Mouse (Mus musculus): ENCODE data around the gene Ncoa1.
"Not testable (repeated sequence)": the region's sequence is repeated elsewhere in the genome, so short reads cannot be mapped to it uniquely, and the experiment has no call there.

The Ncoa1 gene

DNA sequence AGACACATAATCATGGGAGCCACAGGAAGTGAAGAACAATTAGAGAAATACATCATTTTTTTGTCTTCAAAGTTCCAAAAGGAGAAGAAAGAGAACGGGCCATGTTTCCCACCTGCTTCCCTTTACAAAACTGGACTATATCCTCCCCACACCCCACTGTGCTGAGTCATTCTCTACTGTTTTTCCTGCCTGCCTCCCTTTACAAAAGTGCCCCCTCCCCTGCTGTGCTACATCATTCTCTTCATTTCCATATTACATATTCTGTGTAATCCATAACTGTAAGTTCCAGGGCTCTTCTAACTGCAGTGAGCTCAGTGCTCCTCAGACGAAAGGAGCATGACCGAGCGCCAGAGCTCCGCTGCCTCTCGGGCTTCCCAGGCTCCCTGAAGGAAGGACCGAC, 80.8 kb downstream of the Ncoa1 start:
- DNase-seq (ENCODE audit: low spot score in 2 of 2) = no peak

DNA sequence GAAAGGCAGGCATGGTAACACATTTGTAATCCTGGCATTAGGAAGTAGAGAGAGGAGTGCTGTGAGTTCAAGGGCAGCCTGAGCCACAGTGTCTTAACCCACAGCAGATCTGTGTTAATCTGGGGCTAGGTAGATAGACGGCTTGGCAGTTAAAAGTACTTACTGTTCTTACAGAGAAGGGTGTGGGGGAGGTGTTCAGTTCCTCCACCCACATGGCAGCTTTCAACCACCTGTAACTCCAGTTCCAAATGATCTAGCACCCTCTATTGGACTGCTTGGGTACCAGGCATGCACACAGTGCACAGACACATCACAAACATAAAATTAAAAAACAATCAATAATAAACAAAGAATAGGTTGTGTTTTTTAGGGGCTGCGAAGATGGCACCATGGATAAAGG, 84.4 kb downstream of the Ncoa1 start:
- no peak for DNase-seq (ENCODE audit: low spot score in 2 of 2)

DNA sequence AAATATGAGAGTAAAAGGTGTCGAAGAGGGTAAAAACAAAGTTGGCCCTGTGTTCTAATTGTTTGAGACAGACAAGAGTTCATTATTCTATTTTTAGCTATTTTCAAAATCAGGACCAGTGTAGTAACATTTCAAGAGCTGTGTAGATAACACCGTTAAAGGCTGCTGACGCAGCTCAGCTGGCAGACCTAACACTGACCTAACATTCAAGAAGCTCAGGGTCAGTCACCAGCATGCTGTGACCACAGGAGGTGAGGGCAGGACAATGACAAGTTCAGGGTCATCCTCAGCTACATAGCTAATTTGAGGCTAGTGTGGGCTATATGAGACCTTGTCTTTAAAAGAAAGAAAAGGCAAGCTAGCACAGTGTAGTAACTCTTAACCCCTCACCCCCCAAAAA, 84.9 kb downstream of the Ncoa1 start:
- DNase-seq (ENCODE audit: low spot score in 2 of 2) = no peak

DNA sequence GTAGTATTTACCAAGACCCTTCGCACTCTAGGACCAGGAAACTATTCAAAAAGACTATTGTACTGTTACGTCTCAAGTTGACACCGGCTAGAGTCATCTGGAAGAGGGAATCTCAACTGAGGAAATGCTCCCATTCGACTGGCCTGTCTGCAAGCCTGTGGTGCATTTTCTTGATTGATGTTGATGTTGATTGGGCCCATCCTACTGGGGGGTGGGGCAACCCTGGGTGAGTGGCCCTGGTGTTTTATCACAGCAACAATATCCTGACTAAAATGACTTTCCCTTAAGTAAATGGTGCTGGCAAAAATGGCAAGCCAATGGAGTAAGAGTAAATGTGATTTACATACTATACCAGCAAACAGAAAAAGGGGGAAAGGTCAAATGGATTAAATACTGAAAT, 85.7 kb downstream of the Ncoa1 start:
- DNase-seq (ENCODE audit: low spot score in 2 of 2) = no peak

DNA sequence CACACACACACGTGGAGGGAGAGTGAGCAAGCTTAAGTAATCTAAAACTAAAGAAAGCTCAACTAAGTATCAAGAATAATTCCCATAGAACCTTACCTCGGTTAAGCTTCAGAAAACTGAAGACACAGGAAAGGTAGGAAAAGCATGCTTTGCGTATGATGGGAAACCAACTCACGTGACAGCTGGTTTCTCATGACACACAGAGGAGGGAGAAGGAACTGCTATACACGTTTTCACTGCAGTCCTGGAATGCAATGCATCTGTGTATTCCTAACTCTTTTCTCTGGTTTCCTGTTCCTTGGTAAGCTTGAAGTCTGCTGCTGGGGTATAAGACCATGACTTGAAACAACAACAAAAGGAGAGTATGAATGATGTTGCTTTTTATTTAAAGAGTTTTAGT, 86.3 kb downstream of the Ncoa1 start:
- no peak for DNase-seq (ENCODE audit: low spot score in 2 of 2)

DNA sequence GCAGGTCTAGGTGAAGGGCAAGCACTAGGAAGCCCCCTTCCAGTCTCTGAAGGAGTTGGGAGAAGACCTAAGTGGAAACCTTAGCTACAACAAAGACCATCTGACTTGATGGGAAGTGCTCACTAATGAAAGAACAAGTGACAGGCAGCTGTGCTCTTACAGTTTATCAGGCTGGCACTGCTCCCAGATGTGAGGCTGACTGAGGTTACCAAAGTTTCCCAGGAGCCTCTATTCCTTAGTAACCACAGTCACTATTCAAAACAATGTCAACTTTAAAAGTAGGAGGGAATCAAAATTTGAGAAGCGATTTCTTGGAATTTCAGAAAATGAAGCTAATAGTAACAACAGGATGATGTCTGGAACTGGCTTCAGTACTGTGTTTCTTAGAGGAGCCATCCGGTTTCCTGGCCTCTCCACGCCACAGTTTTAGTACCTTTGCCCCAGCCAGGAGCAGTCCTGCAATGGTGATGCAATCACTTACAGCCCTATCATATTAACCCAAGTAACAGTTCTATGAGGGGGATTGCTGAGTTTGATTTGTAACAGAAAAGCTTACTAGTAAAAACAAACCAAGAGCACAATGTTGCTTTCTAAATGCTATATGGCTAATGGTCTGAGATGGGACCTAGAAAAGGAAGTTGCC, 90.8 kb downstream of the Ncoa1 start:
- no peak for DNase-seq (ENCODE audit: low spot score in 2 of 2)

DNA sequence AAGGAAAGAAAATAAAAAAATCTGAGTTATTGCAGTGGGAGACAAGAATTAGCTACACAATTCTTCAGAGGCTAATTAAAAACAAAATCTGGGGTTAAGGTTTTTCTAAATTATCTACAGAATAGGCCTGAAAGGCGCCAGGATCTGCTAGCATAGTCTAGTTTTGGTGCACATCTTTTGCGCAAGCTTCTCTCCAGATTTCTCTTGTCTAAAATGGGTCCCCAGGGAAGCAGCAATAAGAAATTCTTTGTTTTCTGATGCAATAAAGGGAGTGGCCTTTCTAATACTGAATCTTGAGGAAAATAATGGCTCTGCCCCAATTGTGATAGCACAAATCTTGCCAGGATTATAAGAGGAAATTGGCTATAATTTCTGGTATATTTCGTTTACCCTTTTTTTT, 93.9 kb downstream of the Ncoa1 start:
- no peak for DNase-seq (ENCODE audit: low spot score in 2 of 2)

DNA sequence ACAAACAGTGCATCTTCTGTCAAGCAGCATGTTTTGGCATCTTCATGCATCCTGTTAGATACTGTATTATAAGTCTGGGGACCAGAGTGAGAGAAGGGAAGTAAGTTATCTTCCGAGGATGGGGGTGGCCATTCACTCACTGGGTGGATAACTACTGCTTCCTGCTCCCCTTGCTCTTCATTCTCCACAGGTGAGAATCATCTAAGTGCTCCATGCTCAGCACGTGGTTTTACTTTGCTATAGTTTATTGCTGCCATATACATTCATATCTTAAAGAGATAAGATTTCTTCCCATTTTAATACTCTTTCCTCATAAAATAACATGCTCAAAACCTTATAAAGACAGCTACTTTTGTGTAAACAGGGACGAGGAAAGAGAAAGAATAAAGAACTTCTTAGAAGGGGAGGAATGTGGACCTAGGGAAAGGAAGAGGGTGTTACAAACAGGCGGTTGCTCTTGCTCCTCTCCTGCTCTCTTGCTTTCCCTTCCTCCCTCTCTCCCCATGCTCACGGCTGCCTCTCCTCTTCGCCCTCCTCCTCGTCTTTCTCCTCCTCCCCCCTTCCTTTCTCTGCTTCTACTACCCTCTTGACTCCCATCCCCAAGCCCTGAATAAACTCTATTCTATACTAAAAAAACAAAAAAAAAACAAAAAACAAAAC, 97.6 kb downstream of the Ncoa1 start:
- DNase-seq (ENCODE audit: low spot score in 2 of 2) = no peak

DNA sequence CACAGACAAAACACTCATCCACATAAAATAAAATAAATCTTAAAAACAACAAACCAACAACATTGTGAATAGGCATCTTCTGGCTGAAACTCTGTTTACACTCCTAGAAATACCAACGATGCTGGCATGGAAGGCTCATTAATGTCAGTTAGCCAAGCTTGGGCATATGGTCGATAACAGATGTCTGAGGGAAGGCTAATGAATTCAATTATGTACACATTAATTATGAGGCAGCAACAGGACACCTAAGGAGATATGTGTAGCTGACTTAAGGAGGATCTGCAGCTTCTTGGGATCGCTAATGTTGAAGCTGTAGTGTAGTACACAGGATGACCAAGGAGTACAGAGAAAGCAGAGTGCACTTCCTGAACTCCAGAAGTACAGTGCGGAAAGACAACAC, 100.5 kb downstream of the Ncoa1 start:
- no peak for DNase-seq (ENCODE audit: low spot score in 2 of 2)

DNA sequence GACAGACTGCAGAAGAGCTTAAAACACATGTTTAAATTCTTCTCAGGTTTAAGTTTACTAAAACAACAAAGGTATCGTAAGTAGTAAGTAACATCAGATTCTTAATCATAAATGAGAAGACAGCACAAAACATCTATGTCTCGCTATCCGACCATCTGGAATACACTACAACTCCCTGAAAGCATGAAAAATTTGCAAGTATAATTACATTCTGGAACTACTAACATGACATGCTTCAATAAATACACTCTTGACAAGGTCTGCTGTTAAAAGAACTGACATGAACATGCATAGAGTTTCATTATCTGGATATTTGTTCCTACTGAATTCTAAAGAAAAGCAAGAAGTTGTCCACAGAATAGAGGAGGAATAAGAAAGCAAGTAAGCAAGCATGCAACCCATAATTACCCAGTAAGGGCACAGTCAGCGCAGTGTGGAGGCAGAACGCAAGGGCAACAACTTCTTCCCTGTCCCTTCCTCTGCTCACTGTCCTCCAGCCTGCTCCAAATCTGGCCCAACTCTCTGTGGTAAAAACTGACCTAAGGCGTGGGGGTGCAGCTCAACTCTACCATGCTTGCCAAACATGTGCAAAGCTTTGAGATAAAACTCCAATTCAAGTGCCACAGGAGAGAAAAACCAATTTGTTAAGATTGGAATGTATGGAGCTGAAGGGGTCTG, 102.0 kb downstream of the Ncoa1 start:
- DNase-seq (ENCODE audit: low spot score in 2 of 2) = no peak

DNA sequence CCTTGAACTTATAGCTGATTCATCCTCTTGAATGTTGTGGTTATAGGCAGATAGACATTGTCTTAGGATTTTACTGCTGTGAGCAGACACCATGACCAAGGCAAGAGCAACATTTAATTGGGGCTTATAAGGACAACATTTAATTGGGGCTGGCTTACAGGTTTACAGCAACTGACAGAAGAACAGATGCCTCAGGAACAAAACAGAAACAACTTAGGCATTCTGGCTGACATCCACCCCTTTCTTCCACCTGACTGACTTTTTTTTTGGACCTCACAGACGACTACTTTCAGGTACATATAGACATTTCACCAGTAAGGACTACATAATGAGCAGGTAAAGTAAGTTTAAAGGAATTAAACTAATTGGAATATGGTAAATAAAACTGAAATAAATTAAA, 105.6 kb downstream of the Ncoa1 start:
- DNase-seq (ENCODE audit: low spot score in 2 of 2) = no peak

DNA sequence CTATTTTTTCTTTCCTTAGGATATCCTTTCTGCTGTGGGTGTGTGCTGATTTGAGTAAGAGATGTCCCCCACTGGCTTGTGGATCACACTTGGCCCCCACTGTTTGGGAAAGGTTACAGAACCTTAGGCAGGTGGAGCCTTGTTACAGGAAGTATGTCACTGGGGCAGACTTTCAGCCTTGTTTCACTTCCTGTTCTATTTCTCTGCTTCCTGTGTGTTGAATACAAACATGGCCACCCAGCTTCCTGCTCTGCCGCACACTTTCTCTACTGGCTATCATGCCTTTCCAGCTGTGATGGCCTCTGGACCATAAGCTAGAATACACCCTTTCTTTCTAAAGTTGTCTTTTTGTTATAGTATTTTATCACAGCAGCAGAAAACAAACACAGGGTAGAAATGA, 111.0 kb downstream of the Ncoa1 start:
- no peak for DNase-seq (ENCODE audit: low spot score in 2 of 2)

DNA sequence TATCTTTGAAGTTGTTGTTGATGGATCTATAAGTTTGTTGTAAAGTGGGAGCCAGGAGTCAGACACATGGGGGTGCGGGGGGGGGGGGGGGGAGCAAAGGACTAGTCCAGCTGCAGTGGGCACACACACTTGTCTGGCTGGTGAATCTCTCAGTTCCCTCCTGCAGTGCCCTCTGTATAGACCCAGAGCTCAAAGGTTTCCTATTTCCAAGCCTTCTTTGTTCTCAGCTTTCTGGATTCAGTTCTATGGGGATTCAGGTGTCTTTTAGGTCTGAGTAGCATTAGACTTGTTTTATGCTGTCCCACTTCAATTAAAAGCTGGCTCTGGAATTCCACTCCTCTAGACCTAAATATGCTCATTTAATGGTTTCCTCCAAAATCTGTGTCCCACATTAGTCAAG, 117.5 kb downstream of the Ncoa1 start:
- DNase-seq (ENCODE audit: low spot score in 2 of 2) = no peak

DNA sequence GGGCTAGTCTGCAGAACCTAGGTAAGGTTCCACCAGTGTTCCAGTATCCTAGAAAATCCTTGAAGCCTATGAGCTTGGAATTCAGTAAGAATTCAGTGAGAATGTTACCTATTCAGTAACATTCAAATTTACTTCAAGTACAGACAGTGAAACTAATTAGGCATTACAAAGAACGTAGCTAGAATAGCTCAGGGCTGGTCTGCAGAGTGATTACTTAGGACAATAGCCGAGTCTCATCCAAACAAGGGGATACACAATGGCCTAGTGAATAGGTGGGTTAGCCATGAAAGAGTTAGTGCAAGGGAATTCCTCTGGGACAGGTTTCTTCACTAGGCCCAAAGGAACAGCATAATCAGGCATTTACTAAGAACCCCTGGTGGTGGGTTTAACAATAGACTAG, 118.3 kb downstream of the Ncoa1 start:
- not testable (repeated sequence) for DNase-seq (ENCODE audit: low spot score in 2 of 2)

DNA sequence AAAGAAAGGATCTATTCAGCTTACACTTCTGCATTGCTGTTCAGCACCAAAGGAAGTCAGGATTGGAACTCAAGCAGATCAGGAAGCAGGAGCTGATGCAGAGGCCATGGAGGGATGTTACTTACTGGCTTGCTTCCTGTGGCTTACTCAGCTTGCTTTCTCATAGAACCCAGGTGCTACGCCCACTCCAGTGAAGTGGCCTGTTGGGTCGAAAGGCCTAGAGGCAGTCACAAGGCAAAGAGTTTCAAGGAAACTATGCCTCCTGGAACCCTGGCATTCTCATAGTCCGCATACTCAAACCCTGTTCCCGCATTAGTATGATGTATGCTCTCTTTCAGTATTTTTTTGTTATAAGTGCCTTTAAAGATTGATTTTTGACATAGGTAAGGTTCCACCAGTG, 118.9 kb downstream of the Ncoa1 start:
- DNase-seq (ENCODE audit: low spot score in 2 of 2) = no peak

DNA sequence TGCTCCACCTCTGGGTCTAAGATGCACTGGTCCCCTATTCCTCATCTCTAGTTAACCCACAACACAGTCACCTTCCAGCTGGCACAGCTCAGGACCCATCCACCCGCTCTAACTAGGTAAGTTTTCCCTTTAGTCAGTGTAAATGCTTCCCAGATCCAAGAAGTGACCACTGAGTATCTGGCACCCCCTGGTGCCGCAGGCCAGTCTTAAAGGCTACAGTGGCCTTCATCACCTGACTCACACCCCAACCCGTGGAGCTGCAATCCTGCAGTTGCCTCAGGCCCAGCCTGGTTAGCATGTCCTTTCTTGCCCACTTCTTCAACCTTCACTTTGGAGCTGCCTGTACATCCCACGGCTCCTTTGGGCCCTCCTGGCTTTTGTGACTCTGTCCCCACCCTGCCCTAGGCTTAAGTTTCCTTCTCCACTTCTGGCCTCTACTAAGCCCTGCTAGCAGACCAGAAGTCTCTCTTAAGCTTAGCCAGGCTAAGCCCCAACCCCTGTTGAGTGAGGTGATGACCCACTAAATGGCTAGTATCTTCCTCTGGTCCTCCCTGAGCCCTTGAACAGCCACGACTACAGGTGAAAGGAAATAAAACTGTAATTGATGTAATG, 120.0 kb downstream of the Ncoa1 start:
- DNase-seq (ENCODE audit: low spot score in 2 of 2) = no peak

DNA sequence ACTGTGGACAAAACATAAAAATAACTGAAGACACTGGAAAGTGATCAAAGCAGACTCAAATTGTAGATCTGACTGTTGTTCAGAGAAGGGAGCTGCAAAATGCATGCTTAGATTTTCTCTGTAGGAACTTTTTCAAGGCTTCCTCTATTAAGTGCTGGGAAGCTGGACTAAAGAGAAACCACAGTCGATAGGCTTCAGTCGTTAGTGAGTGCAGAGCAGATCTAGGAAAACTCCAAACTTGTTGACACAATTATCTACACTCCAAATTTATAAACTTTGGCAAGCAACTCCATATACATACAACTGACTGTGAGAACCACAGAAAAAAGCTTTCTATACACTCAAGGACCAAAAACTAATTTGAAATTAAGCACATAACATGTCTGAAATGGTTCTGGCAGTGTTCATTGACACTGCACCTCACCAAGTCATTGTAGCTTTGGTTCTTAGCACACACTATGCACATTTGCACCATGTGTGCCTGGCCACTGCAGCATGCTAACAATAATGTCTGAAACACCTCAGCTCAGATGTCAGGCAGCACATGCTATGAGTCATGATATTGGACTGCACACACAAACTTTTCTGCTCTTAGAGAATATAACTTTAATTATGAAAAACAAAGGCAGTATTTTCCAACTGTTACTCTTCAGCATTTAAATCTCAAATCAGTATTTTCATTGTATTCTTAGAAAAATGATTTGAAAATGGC, 121.8 kb downstream of the Ncoa1 start:
- no peak for DNase-seq (ENCODE audit: low spot score in 2 of 2)

DNA sequence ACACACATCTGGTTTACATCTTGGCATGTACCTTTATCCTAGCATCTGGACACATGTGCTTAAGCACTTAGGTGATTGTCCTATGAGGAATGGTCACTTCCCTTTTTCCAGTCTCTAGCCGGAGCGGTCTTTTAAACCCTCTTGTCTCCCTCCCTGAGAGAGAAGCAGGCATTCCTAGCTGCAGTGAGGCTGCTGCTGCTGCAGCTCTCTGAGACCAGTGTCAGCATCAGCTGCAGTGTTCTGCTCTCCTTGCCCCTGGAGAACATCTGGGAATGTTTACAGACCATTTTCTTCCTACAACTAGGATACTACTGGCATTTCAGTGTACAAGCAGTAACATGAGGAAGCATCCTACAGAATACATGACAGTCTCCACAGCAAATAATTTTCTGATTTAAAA, 133.8 kb downstream of the Ncoa1 start:
- no peak for DNase-seq (ENCODE audit: low spot score in 2 of 2)

DNA sequence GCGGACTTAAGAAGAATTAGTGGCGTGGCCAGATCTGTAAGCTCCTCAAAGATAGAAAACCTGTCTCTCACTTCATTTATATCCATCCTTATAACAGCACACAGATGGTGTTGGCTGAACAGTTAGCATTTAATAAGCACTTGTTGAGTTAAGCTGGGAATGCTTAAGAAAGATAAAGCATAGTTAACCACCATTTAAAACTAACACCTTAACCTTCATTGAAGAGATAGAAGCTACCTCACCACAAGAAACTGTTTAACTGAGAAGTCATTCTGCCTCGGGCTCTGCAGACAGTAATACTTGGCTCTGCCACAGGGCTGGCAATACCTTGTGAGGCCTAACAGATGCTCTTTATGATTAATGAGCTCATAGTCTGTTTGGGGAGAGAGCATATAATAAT, 134.9 kb downstream of the Ncoa1 start:
- DNase-seq (ENCODE audit: low spot score in 2 of 2) = no peak

DNA sequence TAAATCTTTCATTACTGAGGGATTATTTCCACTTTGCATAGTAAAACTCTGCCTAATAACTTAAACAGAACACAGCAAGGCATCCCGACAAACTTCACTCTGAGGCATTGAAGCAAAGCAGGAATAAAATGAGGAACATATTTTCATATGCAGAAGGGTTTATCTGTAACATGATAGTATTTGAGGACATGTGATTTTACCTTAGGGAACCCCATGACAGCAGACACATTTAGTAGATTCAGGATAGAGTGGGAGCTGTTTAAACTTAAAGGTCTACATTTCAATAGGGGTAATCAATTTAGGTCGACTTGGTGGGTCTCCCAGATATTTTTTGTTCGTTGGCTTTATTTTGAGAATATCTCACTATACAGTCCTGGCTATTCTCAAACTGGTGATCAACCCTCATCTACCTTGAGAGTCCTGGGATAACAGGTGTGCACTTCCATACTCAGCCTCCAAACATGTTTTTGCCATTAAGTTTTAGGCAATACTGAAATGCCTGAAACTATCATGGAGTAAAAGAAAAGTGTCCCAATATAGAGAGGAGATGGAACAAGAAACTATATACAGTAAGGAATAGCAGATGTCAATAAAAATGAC, 136.6 kb downstream of the Ncoa1 start:
- DNase-seq (ENCODE audit: low spot score in 2 of 2) = no peak

DNA sequence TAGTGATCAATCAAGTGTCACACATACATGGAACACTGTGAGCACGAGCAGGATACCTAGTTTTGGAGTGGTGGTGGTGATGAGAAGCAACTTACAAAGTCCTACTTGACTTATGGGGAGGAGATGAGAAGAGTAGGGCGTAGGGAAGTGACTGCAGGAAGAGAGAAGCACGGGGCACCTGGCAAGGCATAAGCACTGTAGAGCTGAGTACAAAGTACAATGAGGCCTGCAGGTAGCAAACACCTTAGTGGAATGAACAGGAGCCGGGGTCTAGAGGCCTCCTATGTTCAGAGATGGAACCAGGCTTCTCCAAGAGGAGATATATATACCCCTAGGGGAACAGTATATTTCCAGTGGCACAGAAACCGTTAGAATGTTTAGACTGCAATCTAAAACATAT, 153.4 kb downstream of the Ncoa1 start:
- DNase-seq (ENCODE audit: low spot score in 2 of 2) = no peak

DNA sequence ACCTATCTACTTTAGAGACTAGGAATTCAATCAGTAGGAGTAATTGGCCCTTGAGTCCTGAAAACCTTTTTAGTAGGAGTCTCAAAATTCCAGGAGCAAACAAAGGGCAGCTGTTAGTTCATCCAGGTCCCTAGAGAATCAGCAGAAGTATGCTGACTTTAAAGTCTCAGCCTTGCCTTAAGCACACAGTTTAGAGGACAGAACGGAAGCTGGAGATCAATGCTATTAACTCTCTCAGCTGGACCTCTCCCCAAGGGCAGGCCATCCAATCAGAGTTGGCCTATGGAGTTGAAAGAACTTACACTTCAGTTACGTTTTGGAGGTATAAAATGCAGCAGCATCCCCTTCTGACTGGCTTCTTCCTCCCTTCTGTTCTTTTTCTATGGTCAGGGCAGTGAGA, 154.8 kb downstream of the Ncoa1 start:
- no peak for DNase-seq (ENCODE audit: low spot score in 2 of 2)
